Mouse (Mus musculus) bone marrow macrophage, adult 2 months (primary cell): Measurements from ENCODE around the gene Ppp2r5b. TPM values are rescaled to one million over a fixed set of nuclear protein-coding genes. Genes with fewer than 3 reads are reported as not detected.

Experiments
- H3K27ac ChIP-seq: 2 replicates; pipeline ENCODE4 v1.5.1; 2012; ENCODE audit warnings: low read depth, low read length; ENCODE audit not compliant: insufficient read depth
- H3K4me1 ChIP-seq: 2 replicates; pipeline ENCODE4 v1.6.1; 2012; ENCODE audit warnings: low read length; ENCODE audit not compliant: control insufficient read depth, insufficient read depth
- H3K4me3 ChIP-seq: 2 replicates; pipeline ENCODE4 v1.5.1; 2012; ENCODE audit warnings: mild to moderate bottlenecking, low read length, moderate library complexity; ENCODE audit not compliant: insufficient read depth
- CTCF ChIP-seq: IDR thresholded peaks from 2 replicates; pipeline ENCODE4 v1.5.1; 2012; ENCODE audit warnings: low read depth, mild to moderate bottlenecking, low read length, moderate library complexity
- POLR2A ChIP-seq: IDR thresholded peaks from 2 replicates; pipeline ENCODE4 v1.6.1; 2012; ENCODE audit warnings: mild to moderate bottlenecking, low read depth, low read length, borderline replicate concordance
- polyA plus RNA-seq: library from polyadenylated mRNA; stranded (reverse); fragments of >200 nt; gene quantifications from 2 replicates; pipeline ENCODE4 v1.2.4, GENCODE M21; 2012; ENCODE audit not compliant: missing spikeins, insufficient read depth, insufficient read length

Ppp2r5b gene
- polyA plus RNA-seq, 1 experiment: 13.7 TPM

DNA sequence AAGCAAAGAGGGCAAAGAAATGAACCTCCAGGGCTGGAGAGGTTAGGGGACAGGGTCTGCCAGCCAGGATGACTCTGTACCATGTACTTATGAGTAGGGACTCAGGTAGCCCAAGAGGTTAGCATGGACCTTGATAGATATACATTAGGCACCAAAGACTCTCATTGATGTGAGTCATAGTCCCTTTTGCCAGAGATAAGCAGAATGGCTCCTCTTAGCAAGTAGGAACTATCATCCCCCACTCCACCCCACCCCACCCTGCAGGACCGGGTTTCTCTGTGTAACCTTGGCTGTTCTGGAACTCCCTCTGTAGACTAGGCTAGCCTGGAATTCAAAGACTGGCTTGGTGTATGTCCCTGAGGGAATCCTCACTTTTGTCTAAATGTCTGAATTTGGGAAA lies 4.5 kb upstream of the Ppp2r5b start:
- Histone ChIP-seq H3K4me1 (peaks cover 14% of the 10 kb centered on the region), H3K4me3 (no peak overlapping the region), H3K27ac (no peak overlapping the region)
- no peak for TF ChIP-seq POLR2A
- no peak for TF ChIP-seq CTCF

DNA sequence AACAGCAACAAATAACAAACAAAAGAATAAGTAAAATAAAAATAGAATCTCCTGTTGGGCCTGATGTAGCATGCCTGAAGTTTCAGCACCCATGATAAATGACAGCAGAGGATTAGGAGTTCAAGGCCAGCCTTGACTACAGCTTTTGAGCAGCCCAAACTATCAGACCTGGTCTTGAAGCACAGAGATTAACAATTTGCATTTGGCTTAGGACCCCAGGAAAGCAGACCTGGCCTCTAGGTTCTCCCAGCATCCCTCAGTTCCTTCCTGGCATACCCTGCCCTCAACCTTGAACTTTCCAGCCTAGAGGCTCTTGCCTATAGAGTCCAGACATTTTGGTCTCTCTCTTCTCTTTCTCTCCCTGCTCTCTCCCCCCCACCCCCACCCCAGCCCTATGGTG lies 3.1 kb upstream of the Ppp2r5b start:
- Histone ChIP-seq H3K27ac (no peak overlapping the region), H3K4me3 (no peak overlapping the region), H3K4me1 (peaks cover 16% of the 10 kb centered on the region)
- no peak for TF ChIP-seq POLR2A
- TF ChIP-seq CTCF: no peak

DNA sequence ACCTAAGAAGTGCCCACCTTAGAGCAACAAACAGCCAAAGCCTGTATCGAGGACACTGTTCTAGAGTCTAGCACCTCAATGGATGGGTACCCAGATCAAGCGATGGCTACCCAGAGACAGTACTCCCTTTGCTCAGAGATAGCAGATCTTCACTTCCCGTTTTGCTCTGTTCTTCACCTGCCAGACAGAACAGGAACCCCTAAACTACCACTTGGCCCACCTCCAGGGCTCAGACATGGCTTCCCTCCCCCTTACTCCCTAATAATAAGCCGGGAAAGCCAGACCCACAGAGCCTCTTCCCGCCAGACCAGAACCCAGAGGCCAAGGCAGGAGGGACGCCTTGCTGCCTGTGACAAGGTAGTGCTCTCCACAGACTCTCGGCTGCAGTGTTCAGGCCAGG lies 1.2 kb upstream of the Ppp2r5b start:
- H3K4me3 ChIP-seq: no peak overlapping the region
- peaks cover 7% of the 10 kb centered on the region for H3K4me1 ChIP-seq
- no peak overlapping the region for H3K27ac ChIP-seq
- TF ChIP-seq POLR2A: no peak
- TF ChIP-seq CTCF: no peak

DNA sequence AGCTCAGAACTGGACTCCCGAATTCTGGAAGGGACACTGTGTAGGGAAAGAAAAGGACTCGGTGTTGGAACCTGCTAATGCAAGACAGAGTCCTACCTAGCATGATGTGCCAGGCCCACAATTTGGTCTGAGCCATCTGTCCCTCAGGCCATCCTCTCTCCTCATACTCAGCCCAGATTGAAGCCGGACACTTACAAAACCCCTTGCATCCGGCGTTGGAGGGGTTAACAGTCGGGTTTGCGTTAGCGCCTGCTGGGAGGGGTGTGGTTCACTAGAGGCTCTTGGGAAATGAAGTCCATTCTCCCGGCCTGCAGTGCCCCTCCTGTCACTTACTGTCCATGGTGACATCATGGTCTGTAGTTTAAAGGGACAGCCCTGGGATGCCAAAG lies 375 bp upstream of the Ppp2r5b start:
- peak overlapping the region; percentile 92 for H3K27ac ChIP-seq
- TF ChIP-seq POLR2A (no peak), CTCF (no peak)
- peaks cover 7% of the 10 kb centered on the region for H3K4me1 ChIP-seq
- H3K4me3 ChIP-seq: peak overlapping the region; percentile 74

DNA sequence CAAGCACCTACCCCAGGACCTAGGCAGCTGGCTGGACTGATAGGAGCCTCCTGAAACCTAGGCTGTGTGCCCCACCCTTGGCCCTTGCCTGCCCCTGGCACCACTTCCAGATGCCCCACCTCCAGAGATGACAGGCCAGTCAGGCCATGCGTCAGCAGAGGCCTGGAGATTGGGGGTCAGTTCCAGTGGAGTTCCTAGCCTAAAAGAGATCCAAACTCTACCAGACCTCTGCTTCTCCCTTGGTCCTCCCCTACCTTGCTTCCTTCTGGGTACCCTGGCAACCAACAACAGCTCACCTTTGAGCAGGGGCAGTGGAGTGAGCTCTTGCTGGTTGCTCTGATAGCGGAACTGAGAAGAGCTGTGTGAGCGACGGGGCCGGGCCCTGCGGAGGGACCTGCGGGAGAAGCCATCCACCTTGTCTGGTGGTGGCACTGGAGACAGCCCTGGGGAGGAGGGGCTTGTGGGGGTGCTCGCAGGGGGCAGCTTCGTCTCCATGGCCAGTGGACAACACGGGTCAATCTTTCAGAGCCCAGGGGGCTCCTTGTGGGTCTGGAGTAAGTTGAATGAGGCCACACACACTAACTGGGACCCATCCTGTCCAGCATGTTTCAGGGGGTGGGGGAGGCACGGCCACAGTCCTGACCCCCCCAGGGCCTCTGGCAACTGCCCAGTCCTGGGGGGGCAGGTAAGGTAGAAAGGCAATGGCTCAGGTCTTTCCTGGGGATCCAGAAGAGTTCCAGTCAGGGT lies 1.2 kb downstream of the Ppp2r5b start:
- Histone ChIP-seq H3K4me3 (peak overlapping the region; percentile 83; the same call in 1 of the 2 replicates), H3K27ac (no peak overlapping the region), H3K4me1 (peaks cover 7% of the 10 kb centered on the region)
- TF ChIP-seq CTCF: no peak
- no peak for TF ChIP-seq POLR2A

DNA sequence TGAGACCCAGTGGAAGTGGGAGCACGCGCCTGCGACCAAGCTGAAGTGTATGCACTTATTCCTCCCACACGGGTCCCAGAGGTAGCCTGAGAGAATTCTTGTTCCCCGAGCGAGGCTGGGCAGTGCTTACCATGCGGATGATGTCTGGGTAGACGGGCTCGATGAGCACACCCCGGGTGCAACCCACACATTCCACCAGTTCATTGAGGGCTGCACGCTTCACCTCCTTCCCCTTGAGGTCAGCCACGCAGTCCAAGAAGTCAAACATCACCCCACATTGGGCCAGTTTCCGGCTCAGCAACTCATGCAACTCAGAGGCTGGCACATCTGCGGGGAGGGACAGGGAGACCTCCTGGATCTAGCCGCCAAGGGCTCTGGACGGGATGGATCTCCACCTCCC lies 2.0 kb downstream of the Ppp2r5b start:
- Histone ChIP-seq H3K4me3 (no peak overlapping the region), H3K27ac (no peak overlapping the region), H3K4me1 (peaks cover 7% of the 10 kb centered on the region)
- TF ChIP-seq POLR2A (no peak), CTCF (no peak)

DNA sequence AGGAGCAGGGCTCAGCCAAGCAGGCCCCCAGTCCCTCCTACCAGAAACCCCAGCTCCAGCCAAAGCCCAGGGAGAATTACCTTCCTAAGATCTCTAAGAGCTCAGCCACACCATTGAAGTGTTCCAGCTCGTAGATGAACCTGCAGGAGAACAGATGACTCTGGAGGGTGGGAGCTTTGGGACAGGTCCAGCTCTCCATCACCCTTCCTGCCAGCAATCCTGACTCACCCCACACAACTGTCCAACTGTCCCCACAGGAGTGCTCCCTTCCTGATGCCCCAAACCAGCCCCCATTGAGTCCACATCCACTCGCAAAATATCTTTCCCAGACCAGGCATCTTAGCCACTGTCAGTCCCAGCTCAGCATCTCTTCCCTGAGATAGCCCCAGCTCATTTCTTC lies 4.6 kb downstream of the Ppp2r5b start:
- H3K27ac ChIP-seq: no peak overlapping the region
- no peak overlapping the region for H3K4me3 ChIP-seq
- no peak for TF ChIP-seq POLR2A
- TF ChIP-seq CTCF: no peak
- peaks cover 3% of the 10 kb centered on the region; the same call in 1 of the 2 replicates for H3K4me1 ChIP-seq

DNA sequence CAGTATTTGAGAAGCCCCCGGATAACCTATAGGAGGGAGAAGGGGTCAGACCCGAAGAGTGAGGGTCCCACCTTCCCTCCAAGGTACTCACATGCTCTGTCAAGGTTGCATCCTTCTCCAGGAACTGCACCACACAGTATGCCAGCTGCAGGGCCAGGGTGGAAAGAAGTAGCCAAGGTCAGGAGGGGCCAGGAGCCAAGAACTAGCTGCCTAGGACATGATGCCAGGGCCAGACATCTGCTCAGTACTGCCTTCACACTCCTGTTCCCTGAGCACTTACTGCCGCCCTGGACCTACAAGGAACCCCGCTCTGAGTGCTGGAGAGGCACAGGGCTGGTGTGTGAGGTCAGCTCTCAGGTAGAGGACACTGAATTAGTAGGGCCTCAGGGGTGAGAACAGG lies 5.3 kb downstream of the Ppp2r5b start:
- H3K27ac ChIP-seq: no peak overlapping the region
- peaks cover 3% of the 10 kb centered on the region; the same call in 1 of the 2 replicates for H3K4me1 ChIP-seq
- no peak for TF ChIP-seq POLR2A
- TF ChIP-seq CTCF: no peak
- no peak overlapping the region for H3K4me3 ChIP-seq

DNA sequence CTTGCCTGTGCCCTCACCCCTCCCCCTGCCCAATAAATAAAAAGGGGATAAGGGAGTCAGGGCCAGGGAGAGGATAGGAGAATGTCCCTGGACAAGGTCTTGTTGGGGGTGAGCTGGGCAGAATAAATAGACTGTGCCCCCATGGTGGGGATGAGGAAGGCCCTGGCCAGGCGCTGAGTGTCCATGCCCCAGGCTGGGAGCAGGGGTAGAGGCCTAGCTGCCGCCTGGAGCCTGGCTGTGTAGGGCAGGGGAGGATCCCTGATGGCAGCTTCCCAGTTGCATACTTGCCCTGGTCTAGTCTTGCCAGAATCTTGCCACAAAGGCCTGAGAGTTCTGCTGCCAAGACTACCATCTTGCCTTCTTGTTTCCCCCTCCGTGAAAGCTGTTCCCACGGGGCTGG lies 7.8 kb downstream of the Ppp2r5b start:
- H3K4me3 ChIP-seq: no peak overlapping the region
- TF ChIP-seq CTCF (no peak), POLR2A (no peak)
- H3K27ac ChIP-seq: no peak overlapping the region
- H3K4me1 ChIP-seq: no peaks in the 10 kb centered on the region

DNA sequence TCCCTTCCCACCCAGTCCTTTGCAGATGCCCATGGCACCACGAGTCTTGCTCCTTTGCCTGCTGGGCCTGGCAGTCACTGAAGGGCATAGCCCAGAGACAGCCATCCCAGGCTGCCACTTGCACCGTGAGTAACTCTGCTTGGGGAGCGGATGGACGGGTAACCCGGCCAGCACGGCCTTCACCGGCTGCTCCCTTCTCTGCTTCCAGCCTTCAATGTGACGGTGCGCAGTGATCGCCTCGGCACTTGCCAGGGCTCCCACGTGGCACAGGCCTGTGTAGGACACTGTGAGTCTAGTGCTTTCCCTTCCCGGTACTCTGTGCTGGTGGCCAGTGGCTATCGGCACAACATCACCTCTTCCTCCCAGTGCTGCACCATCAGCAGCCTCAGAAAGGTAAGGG lies 8.9 kb downstream of the Ppp2r5b start:
- no peak for TF ChIP-seq CTCF
- TF ChIP-seq POLR2A: no peak
- H3K4me3 ChIP-seq: no peak overlapping the region
- H3K27ac ChIP-seq: no peak overlapping the region
- H3K4me1 ChIP-seq: no peaks in the 10 kb centered on the region
